Mouse (Mus musculus) spleen, adult 2 months (tissue): ENCODE data around the gene Hnrnpa3. TPM values are rescaled to one million over a fixed set of nuclear protein-coding genes. Genes with fewer than 3 reads are reported as not detected.
A peak's percentile ranks its signal among the peaks of the same experiment; 100 is the strongest.
"Not testable (repeated sequence)": the region's sequence is repeated elsewhere in the genome, so short reads cannot be mapped to it uniquely, and the experiment has no call there.

Experiments used
- DNase-seq, 2 experiments: peaks; one replicate each; pipeline versions ENCODE4 v3.0.0 to v3.0.0-alpha.2; 2012 to 2021; ENCODE audit warnings: low spot score in 2 of 2, low read depth in 1 of 2
- H3K27ac ChIP-seq: fragments of 200-500 bp; 2 replicates; pipeline ENCODE4 v1.5.1; 2012; ENCODE audit warnings: low read length, inconsistent platforms; ENCODE audit not compliant: insufficient read depth
- H3K27me3 ChIP-seq: fragments of 200-500 bp; 2 replicates; pipeline ENCODE4 v1.6.1; 2012; ENCODE audit warnings: mild to moderate bottlenecking, moderate library complexity, low read length, inconsistent platforms; ENCODE audit not compliant: control insufficient read depth, insufficient read depth
- H3K36me3 ChIP-seq: fragments of 200-500 bp; 2 replicates; pipeline ENCODE4 v1.6.1; 2012; ENCODE audit warnings: mild to moderate bottlenecking, low read length, inconsistent platforms; ENCODE audit not compliant: control insufficient read depth, insufficient read depth
- H3K4me1 ChIP-seq: fragments of 200-500 bp; 2 replicates; pipeline ENCODE4 v1.6.1; 2011; ENCODE audit warnings: inconsistent platforms; ENCODE audit not compliant: control insufficient read depth, insufficient read depth, insufficient read length
- H3K4me3 ChIP-seq: fragments of 200-500 bp; 2 replicates; pipeline ENCODE4 v1.5.1; 2011; ENCODE audit warnings: mild to moderate bottlenecking, inconsistent platforms; ENCODE audit not compliant: insufficient read depth, insufficient read length; ENCODE audit errors: extremely low read depth
- CTCF ChIP-seq: fragments of 200-500 bp; IDR thresholded peaks from 2 replicates; pipeline ENCODE4 v1.5.1; 2011; ENCODE audit warnings: mild to moderate bottlenecking, inconsistent platforms; ENCODE audit not compliant: insufficient read depth, insufficient read length, insufficient replicate concordance; ENCODE audit errors: extremely low read depth
- POLR2A ChIP-seq: fragments of 200-500 bp; IDR thresholded peaks from 2 replicates; pipeline ENCODE4 v1.6.1; 2011; ENCODE audit warnings: low read depth, low read length, inconsistent platforms
- WGBS: fragments of 180-500 bp; shearing (Covaris S2); methylation state at CpG from one replicate; pipeline ENCODE4 v1.1.7; 2018; 5-methylcytosine and 5-hydroxymethylcytosine counted together
- polyA plus RNA-seq: library from polyadenylated mRNA; depleted of rRNA; stranded (reverse); fragments of >200 nt; gene quantifications from 2 replicates; pipeline ENCODE4 v1.2.3, GENCODE M21; 2012

Hnrnpa3 gene
- polyA plus RNA-seq, 1 experiment: 15.7 TPM

GRCm38 (mm10) chr2:75631421-75631820, 27.6 kb upstream of the Hnrnpa3 start:
- DNase-seq: no peak
- Histone ChIP-seq H3K27ac (no peak overlapping the region), H3K36me3 (no peaks in the 10 kb centered on the region), H3K4me3 (no peak overlapping the region), H3K4me1 (no peaks in the 10 kb centered on the region), H3K27me3 (no peaks in the 10 kb centered on the region)
- WGBS: 63% methylated on average over 6 of the region's 6 CpGs
- TF ChIP-seq CTCF: no peak
- no peak for TF ChIP-seq POLR2A

- Histone ChIP-seq H3K27me3 (no peaks in the 10 kb centered on the region), H3K4me3 (no peak overlapping the region), H3K4me1 (peaks cover 3% of the 10 kb centered on the region; the same call in 1 of the 2 replicates), H3K36me3 (no peaks in the 10 kb centered on the region), H3K27ac (no peak overlapping the region)
- 83% methylated on average over 6 of the region's 6 CpGs for WGBS
- no peak for DNase-seq
- TF ChIP-seq POLR2A: no peak
- TF ChIP-seq CTCF: no peak
Observed at GRCm38 (mm10) chr2:75632043-75632442, 27.0 kb upstream of the Hnrnpa3 start.

- Histone ChIP-seq H3K4me1 (peaks cover 3% of the 10 kb centered on the region; the same call in 1 of the 2 replicates), H3K27ac (no peak overlapping the region), H3K27me3 (no peaks in the 10 kb centered on the region), H3K4me3 (no peak overlapping the region), H3K36me3 (no peaks in the 10 kb centered on the region)
- 90% methylated on average over 12 of the region's 12 CpGs for WGBS
- TF ChIP-seq CTCF: no peak
- TF ChIP-seq POLR2A: no peak
- no peak for DNase-seq
Observed at GRCm38 (mm10) chr2:75632721-75633181, 26.3 kb upstream of the Hnrnpa3 start.

GRCm38 (mm10) chr2:75633381-75633780, 25.7 kb upstream of the Hnrnpa3 start:
- no peak overlapping the region for H3K27ac ChIP-seq

GRCm38 (mm10) chr2:75633784-75634183, 25.3 kb upstream of the Hnrnpa3 start:
- no peaks in the 10 kb centered on the region for H3K36me3 ChIP-seq
- H3K4me1 ChIP-seq: peaks cover 3% of the 10 kb centered on the region; the same call in 1 of the 2 replicates
- no peaks in the 10 kb centered on the region for H3K27me3 ChIP-seq
- WGBS: 45% methylated on average over 5 of the region's 5 CpGs
- no peak overlapping the region for H3K4me3 ChIP-seq
- TF ChIP-seq CTCF: no peak
- no peak for TF ChIP-seq POLR2A
- H3K27ac ChIP-seq: no peak overlapping the region
- no peak for DNase-seq

More at GRCm38 (mm10) chr2:75633381-75633780, 25.7 kb upstream of the Hnrnpa3 start:
- no peak for TF ChIP-seq CTCF
- TF ChIP-seq POLR2A: no peak
- Histone ChIP-seq H3K27me3 (no peaks in the 10 kb centered on the region), H3K4me3 (no peak overlapping the region), H3K36me3 (no peaks in the 10 kb centered on the region), H3K4me1 (peaks cover 3% of the 10 kb centered on the region; the same call in 1 of the 2 replicates)
- WGBS: 57% methylated on average over 6 of the region's 6 CpGs
- DNase-seq: no peak

- WGBS: 73% methylated on average over 14 of the region's 14 CpGs
- not testable (repeated sequence) for H3K27ac ChIP-seq, H3K4me1 ChIP-seq
Observed at GRCm38 (mm10) chr2:75634431-75634830, 24.6 kb upstream of the Hnrnpa3 start.

GRCm38 (mm10) chr2:75636261-75637054, 22.6 kb upstream of the Hnrnpa3 start:
- Histone ChIP-seq H3K4me3 (no peak overlapping the region), H3K4me1 (peaks cover 3% of the 10 kb centered on the region; the same call in 1 of the 2 replicates), H3K36me3 (no peaks in the 10 kb centered on the region), H3K27ac (peak overlapping the region; percentile 54), H3K27me3 (no peaks in the 10 kb centered on the region)
- peak; percentile 59; the same call in 1 of the 2 replicates for TF ChIP-seq CTCF
- no peak for TF ChIP-seq POLR2A
- 41% methylated on average over 6 of the region's 6 CpGs for WGBS
- DNase-seq: peak; percentile 35 to 63

More at GRCm38 (mm10) chr2:75634431-75634830, 24.6 kb upstream of the Hnrnpa3 start:
- H3K27me3 ChIP-seq, H3K4me3 ChIP-seq, H3K36me3 ChIP-seq, DNase-seq: not testable (repeated sequence)

- not testable (repeated sequence) for H3K4me3 ChIP-seq, H3K27ac ChIP-seq, DNase-seq, H3K4me1 ChIP-seq, H3K27me3 ChIP-seq, H3K36me3 ChIP-seq
- 74% methylated on average over 2 of the region's 2 CpGs for WGBS
Observed at GRCm38 (mm10) chr2:75637055-75637304, 22.1 kb upstream of the Hnrnpa3 start.
